Mouse (Mus musculus) limb, embryonic 12.5 days (tissue): ENCODE results near the gene Wipi2. TPM values are rescaled to one million over a fixed set of nuclear protein-coding genes. Genes with fewer than 3 reads are reported as not detected.

Source experiments
- ATAC-seq: fragments of 200-750 bp; cut with Nextera tagmentation; 2 replicates; pipeline ENCODE4 v1.8.0; 2017; ENCODE audit warnings: low read depth, moderate TSS enrichment; ENCODE audit not compliant: insufficient number of reproducible peaks, insufficient read depth, low FRiP score, low TSS enrichment
- H3K27ac ChIP-seq: fragments of 300-500 bp; sonication (generic); 2 replicates; pipeline ENCODE4 v1.5.1; 2016; ENCODE audit warnings: mild to moderate bottlenecking, moderate library complexity
- H3K27me3 ChIP-seq: fragments of 300-500 bp; sonication (generic); 2 replicates; pipeline ENCODE4 v1.6.1; 2016; ENCODE audit warnings: mild to moderate bottlenecking, moderate library complexity
- H3K36me3 ChIP-seq: fragments of 300-500 bp; sonication (generic); 2 replicates; pipeline ENCODE4 v1.6.1; 2016; ENCODE audit warnings: mild to moderate bottlenecking, moderate library complexity
- H3K4me1 ChIP-seq: fragments of 300-500 bp; sonication (generic); replicated peaks from 2 replicates; pipeline ENCODE4 v1.6.1; 2016
- H3K4me2 ChIP-seq: fragments of 300-500 bp; sonication (generic); 2 replicates; pipeline ENCODE4 v1.6.1; 2016; ENCODE audit warnings: mild to moderate bottlenecking, moderate library complexity
- H3K4me3 ChIP-seq: fragments of 300-500 bp; sonication (generic); replicated peaks from 2 replicates; pipeline ENCODE4 v1.5.1; 2016; ENCODE audit warnings: mild to moderate bottlenecking
- H3K9ac ChIP-seq: fragments of 300-500 bp; sonication (generic); replicated peaks from 2 replicates; pipeline ENCODE4 v1.6.1; 2016; ENCODE audit warnings: mild to moderate bottlenecking, moderate library complexity
- H3K9me3 ChIP-seq: fragments of 300-500 bp; sonication (generic); 2 replicates; pipeline ENCODE4 v1.6.1; 2016; ENCODE audit warnings: mild to moderate bottlenecking, moderate library complexity
- WGBS: fragments of 180-500 bp; shearing (Covaris S2); methylation state at CpG from one replicate; pipeline ENCODE4 v1.1.7; 2016; 5-methylcytosine and 5-hydroxymethylcytosine counted together
- polyA plus RNA-seq: library from polyadenylated mRNA; unstranded; fragments of >200 nt; fragmentation: Nextera tagmentation; extraction: Ambion mirVana; gene quantifications from 2 replicates; pipeline ENCODE4 v1.2.1, GENCODE M21; 2016

Gene Wipi2
- polyA plus RNA-seq, 1 experiment from 2014 or later = 69.9 TPM

GRCm38 (mm10) chr5:142692248-142692647 is 64.8 kb downstream of the Wipi2 start, which contains the start of gene Slc29a4:
Gene Slc29a4 (plus strand): TSS chr5:142692512.
- 55% methylated on average over 14 of the region's 14 CpGs for WGBS
- Histone ChIP-seq H3K4me2 (no peak within 1 kb of the TSS), H3K4me1 (no peaks in the 10 kb centered on the region), H3K9me3 (no peaks in the 10 kb centered on the region), H3K27me3 (no peaks in the 10 kb centered on the region; the same call in 1 of the 2 replicates), H3K4me3 (no peak within 1 kb of the TSS), H3K27ac (no peak within 1 kb of the TSS), H3K36me3 (no peaks in the 10 kb centered on the region), H3K9ac (no peak within 1 kb of the TSS; the same call in 1 of the 2 replicates)
- no peak for ATAC-seq

- Histone ChIP-seq H3K27ac (no peak overlapping the region), H3K4me2 (no peak overlapping the region), H3K36me3 (no peaks in the 10 kb centered on the region), H3K27me3 (no peaks in the 10 kb centered on the region; the same call in 1 of the 2 replicates), H3K9ac (no peak overlapping the region), H3K4me1 (no peaks in the 10 kb centered on the region), H3K9me3 (no peaks in the 10 kb centered on the region), H3K4me3 (no peak overlapping the region)
- 75% methylated on average over 12 of the region's 12 CpGs for WGBS
- no peak for ATAC-seq
These were observed 65.7 kb downstream of the Wipi2 start for GRCm38 (mm10) chr5:142692971-142693737.

- peaks cover 4% of the 10 kb centered on the region; the same call in 1 of the 2 replicates for H3K27me3 ChIP-seq
- H3K4me3 ChIP-seq = no peak overlapping the region
- no peak overlapping the region for H3K27ac ChIP-seq
- ATAC-seq = no peak
- H3K4me2 ChIP-seq = no peak overlapping the region
- H3K4me1 ChIP-seq = no peaks in the 10 kb centered on the region
- H3K9ac ChIP-seq = no peak overlapping the region
- 67% methylated on average over 8 of the region's 8 CpGs for WGBS
- no peaks in the 10 kb centered on the region for H3K9me3 ChIP-seq
- H3K36me3 ChIP-seq = no peaks in the 10 kb centered on the region
These were observed 66.4 kb downstream of the Wipi2 start for GRCm38 (mm10) chr5:142693738-142694430.

DNA sequence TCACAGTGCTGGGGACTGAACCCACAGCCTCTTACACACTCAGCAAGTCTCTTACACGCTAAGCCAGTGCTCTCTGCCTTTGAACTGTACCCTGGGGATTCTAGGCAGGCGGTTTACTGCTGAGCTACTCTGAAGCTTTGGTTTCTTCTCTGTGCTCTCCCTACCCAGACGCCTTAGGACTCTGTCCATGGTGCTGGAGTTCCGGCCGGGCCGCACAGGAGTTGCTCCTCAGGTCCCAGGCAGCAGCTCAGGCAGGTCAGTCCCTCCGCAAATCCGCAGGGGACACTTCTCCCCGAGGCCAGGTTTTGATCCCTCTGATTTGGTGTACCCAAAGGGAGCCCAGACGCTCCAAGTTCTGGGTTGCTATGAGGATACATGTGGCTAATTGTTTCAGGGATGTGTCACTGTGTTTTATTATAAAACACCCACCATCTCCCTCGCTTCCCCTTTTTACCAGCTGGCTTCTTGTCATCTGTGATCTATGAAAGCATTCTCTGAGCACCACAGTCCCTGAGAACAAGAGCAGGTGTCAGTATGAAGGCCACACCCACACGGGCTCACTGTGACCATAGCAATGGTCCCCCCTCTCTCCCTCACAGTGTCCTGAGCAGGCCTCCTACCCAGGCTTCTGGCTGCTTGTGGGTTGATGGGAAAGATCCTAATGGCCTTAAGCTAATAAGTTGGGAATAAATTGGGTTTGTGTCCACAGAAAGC is 67.3 kb downstream of the Wipi2 start:
- WGBS = 12% methylated on average over 12 of the region's 12 CpGs
- no peak for ATAC-seq
- Histone ChIP-seq H3K4me1 (no peaks in the 10 kb centered on the region), H3K4me2 (no peak overlapping the region), H3K27me3 (peaks cover 4% of the 10 kb centered on the region; the same call in 1 of the 2 replicates), H3K27ac (no peak overlapping the region), H3K9ac (no peak overlapping the region), H3K36me3 (no peaks in the 10 kb centered on the region), H3K4me3 (no peak overlapping the region), H3K9me3 (no peaks in the 10 kb centered on the region)

- H3K4me2 ChIP-seq = no peak overlapping the region
- H3K36me3 ChIP-seq = no peaks in the 10 kb centered on the region
- H3K4me1 ChIP-seq = 0 out of 2 replicates have a peak, but pooled peaks cover 2% of the 10 kb centered on the region
- no peak overlapping the region for H3K4me3 ChIP-seq
- no peaks in the 10 kb centered on the region for H3K9me3 ChIP-seq
- WGBS = 37% methylated on average over 6 of the region's 6 CpGs
- H3K27ac ChIP-seq = no peak overlapping the region
- no peak for ATAC-seq
- H3K9ac ChIP-seq = no peak overlapping the region
- peaks cover 18% of the 10 kb centered on the region for H3K27me3 ChIP-seq
These were observed 68.8 kb downstream of the Wipi2 start for GRCm38 (mm10) chr5:142696258-142696657.

DNA sequence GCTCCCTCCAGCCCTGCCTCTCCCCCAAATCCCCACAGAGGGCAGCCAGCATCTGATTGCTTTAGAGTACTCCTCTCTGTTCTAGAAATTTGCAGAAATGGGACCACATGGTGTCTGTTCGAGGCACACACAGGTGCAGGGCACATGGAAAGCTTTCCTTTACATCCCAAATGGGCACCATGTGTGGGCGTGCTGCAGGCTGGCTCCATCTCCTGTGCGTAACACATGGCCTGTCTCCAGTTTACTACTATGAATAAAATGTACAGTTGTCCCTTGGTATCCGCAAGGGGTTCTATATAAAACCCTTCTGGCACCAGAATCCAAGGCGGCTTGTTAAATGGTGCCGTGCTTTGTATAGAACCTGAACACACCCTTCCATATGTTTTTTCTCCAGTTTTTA is 69.4 kb downstream of the Wipi2 start:
- no peak overlapping the region for H3K4me2 ChIP-seq
- peaks cover 24% of the 10 kb centered on the region for H3K27me3 ChIP-seq
- H3K36me3 ChIP-seq = no peaks in the 10 kb centered on the region
- H3K9me3 ChIP-seq = no peaks in the 10 kb centered on the region
- no peak overlapping the region for H3K9ac ChIP-seq
- 56% methylated on average over 6 of the region's 6 CpGs for WGBS
- H3K4me3 ChIP-seq = no peak overlapping the region
- no peak for ATAC-seq
- peaks cover 5% of the 10 kb centered on the region for H3K4me1 ChIP-seq
- no peak overlapping the region for H3K27ac ChIP-seq

GRCm38 (mm10) chr5:142697742-142698141 is 70.2 kb downstream of the Wipi2 start:
- Histone ChIP-seq H3K27ac (no peak overlapping the region), H3K4me2 (no peak overlapping the region), H3K27me3 (peaks cover 30% of the 10 kb centered on the region), H3K4me3 (no peak overlapping the region), H3K4me1 (peaks cover 13% of the 10 kb centered on the region), H3K36me3 (no peaks in the 10 kb centered on the region), H3K9me3 (no peaks in the 10 kb centered on the region), H3K9ac (no peak overlapping the region)
- WGBS = 75% methylated on average over 2 of the region's 2 CpGs
- ATAC-seq = no peak

- Histone ChIP-seq H3K4me3 (peak overlapping the region; percentile 70), H3K9ac (no peak overlapping the region), H3K9me3 (no peaks in the 10 kb centered on the region), H3K27me3 (peaks cover 40% of the 10 kb centered on the region), H3K36me3 (no peaks in the 10 kb centered on the region), H3K27ac (no peak overlapping the region), H3K4me2 (peak overlapping the region; percentile 95), H3K4me1 (peaks cover 17% of the 10 kb centered on the region)
- ATAC-seq = peak; percentile 22
- WGBS = 7% methylated on average over 15 of the region's 15 CpGs
These were observed 73.5 kb downstream of the Wipi2 start for GRCm38 (mm10) chr5:142700842-142701589.

- H3K9me3 ChIP-seq = no peaks in the 10 kb centered on the region
- no peaks in the 10 kb centered on the region for H3K36me3 ChIP-seq
- H3K4me3 ChIP-seq = peak overlapping the region; percentile 70
- H3K9ac ChIP-seq = peak overlapping the region; percentile 82
- 1% methylated on average over 58 of the region's 72 CpGs for WGBS
- peaks cover 17% of the 10 kb centered on the region for H3K4me1 ChIP-seq
- peaks cover 40% of the 10 kb centered on the region for H3K27me3 ChIP-seq
- H3K4me2 ChIP-seq = peak overlapping the region; percentile 95
- peak; percentile 79 for ATAC-seq
- no peak overlapping the region for H3K27ac ChIP-seq
These were observed 74.4 kb downstream of the Wipi2 start for GRCm38 (mm10) chr5:142701651-142702510.

- no peaks in the 10 kb centered on the region for H3K36me3 ChIP-seq
- no peaks in the 10 kb centered on the region for H3K9me3 ChIP-seq
- peaks cover 40% of the 10 kb centered on the region for H3K27me3 ChIP-seq
- H3K9ac ChIP-seq = peak overlapping the region; percentile 82
- ATAC-seq = no peak
- H3K4me1 ChIP-seq = peaks cover 17% of the 10 kb centered on the region
- peak overlapping the region; percentile 95 for H3K4me2 ChIP-seq
- 24% methylated on average over 18 of the region's 18 CpGs for WGBS
- H3K27ac ChIP-seq = no peak overlapping the region
- H3K4me3 ChIP-seq = peak overlapping the region; percentile 70
These were observed 75.1 kb downstream of the Wipi2 start for GRCm38 (mm10) chr5:142702511-142703138.
